Mouse (Mus musculus) ES-E14 (cell line): ENCODE results near the gene Car7. TPM values are rescaled to one million over a fixed set of nuclear protein-coding genes. Genes with fewer than 3 reads are reported as not detected.

ENCODE experiments used
- DNase-seq: peaks from one replicate; pipeline ENCODE4 v3.0.0-alpha.2; 2013; ENCODE audit warnings: low read depth, low spot score
- H3K27ac ChIP-seq: 2 replicates; pipeline ENCODE4 v1.5.1; 2012; ENCODE audit warnings: low read depth, mild to moderate bottlenecking, low read length, moderate library complexity, mixed read lengths; ENCODE audit not compliant: poor library complexity, insufficient read depth, severe bottlenecking
- H3K36me3 ChIP-seq: 2 replicates; pipeline ENCODE4 v1.6.1; 2012; ENCODE audit warnings: mild to moderate bottlenecking, low read length, moderate library complexity, mixed read lengths; ENCODE audit not compliant: control insufficient read depth, poor library complexity, insufficient read depth, severe bottlenecking
- H3K4me1 ChIP-seq, 2 experiments: fragments of 150-350 bp in 1 of 2; sonication (generic) in 1 of 2; 2 replicates each; pipeline ENCODE4 v1.6.1; 2012; ENCODE audit warnings: low read length in 2 of 2, mild to moderate bottlenecking in 1 of 2, mixed read lengths in 1 of 2; ENCODE audit not compliant: control insufficient read depth in 2 of 2, insufficient read depth in 2 of 2, poor library complexity in 1 of 2
- H3K4me3 ChIP-seq, 2 experiments: fragments of 150-350 bp in 1 of 2; sonication (generic) in 1 of 2; 2 replicates each; pipeline ENCODE4 v1.5.1; 2012; ENCODE audit warnings: low read length in 2 of 2, low read depth in 1 of 2, mild to moderate bottlenecking in 1 of 2, mixed read lengths in 1 of 2; ENCODE audit not compliant: insufficient read depth in 1 of 2, poor library complexity in 1 of 2, severe bottlenecking in 1 of 2
- H3K9ac ChIP-seq: 2 replicates; pipeline ENCODE4 v1.6.1; 2012; ENCODE audit warnings: low read depth, mild to moderate bottlenecking, low read length, mixed read lengths; ENCODE audit not compliant: poor library complexity, insufficient read depth, severe bottlenecking
- H3K9me3 ChIP-seq: fragments of 150-350 bp; sonication (generic); 2 replicates; pipeline ENCODE4 v1.6.1; 2012; ENCODE audit warnings: low read depth, mild to moderate bottlenecking, low read length; ENCODE audit not compliant: control insufficient read depth, insufficient read depth
- CHD2 ChIP-seq: IDR thresholded peaks from 2 replicates; pipeline ENCODE4 v1.6.1; 2014; ENCODE audit warnings: mild to moderate bottlenecking, low read depth, low read length, inconsistent platforms
- HCFC1 ChIP-seq: IDR thresholded peaks from 2 replicates; pipeline ENCODE4 v1.6.1; 2012; ENCODE audit warnings: low read length, inconsistent platforms, borderline replicate concordance; ENCODE audit not compliant: insufficient read depth
- MAFK ChIP-seq: IDR thresholded peaks from 2 replicates; pipeline ENCODE4 v1.6.1; 2014; ENCODE audit warnings: mild to moderate bottlenecking, low read depth, low read length, inconsistent platforms; ENCODE audit not compliant: insufficient read depth
- ZC3H11A ChIP-seq: IDR thresholded peaks from 2 replicates; pipeline ENCODE4 v1.6.1; 2012; ENCODE audit warnings: low read depth, mild to moderate bottlenecking, inconsistent platforms, low read length, borderline replicate concordance
- ZNF384 ChIP-seq: IDR thresholded peaks from 2 replicates; pipeline ENCODE4 v1.6.1; 2012; ENCODE audit warnings: low read depth, low read length, inconsistent platforms
- in situ Hi-C, 2 experiments: fragments of 600-800 bp; cut with MboI; formaldehyde crosslinking; loops; one replicate each; pipeline ENCODE4 v1.15.1; 2025; ENCODE audit warnings: low sequenced_read_pairs in 2 of 2, inconsistent platforms in 1 of 2; ENCODE audit not compliant: unreplicated experiment in 2 of 2
- total RNA-seq: library from RNA; depleted of rRNA; stranded (reverse); fragments of 300-350 nt; gene quantifications from 2 replicates; pipeline ENCODE4 v1.2.3, GENCODE M21; 2012

The Car7 gene
- total RNA-seq, 1 experiment: 1.1 TPM

DNA sequence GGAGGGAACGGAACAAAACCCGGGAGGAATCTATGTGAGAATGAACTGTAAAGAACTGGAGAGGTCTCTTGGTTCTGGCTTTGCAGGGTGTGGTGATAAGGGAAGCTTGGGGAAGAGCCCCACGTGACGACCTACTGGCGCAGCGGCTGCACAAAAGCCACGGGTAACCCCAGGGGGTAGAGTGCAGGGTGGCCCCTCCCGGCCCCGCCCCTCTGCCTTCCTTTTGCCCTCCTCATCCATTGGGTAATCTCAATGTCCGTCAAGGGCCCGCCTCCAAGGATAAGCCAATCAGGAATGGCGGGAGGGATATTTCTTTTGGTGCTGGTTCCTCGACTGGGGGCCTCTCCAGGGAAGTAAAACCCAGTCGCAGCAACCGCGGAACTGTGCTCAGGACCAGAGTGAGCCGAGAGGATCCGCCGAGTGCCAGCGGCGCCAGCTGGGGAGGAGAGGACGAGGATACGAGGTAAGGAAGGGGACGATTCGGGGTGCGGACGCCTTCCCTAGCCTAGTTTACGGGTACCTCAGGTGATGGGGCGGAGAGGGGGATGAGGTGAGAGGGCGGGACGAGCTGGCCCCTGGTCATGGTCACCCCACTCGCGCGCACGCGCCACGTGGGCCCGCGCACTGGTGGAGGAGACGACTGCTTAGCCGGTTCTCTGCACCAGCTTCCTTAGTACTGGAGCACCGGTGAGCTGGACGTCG is 56.8 kb downstream of the Car7 start, which contains the start of gene Pdp2:
Gene Pdp2, plus strand, starts transcription at position 319 of the 702 bp plus-strand sequence.
- Histone ChIP-seq H3K36me3 (peaks cover 21% of the 10 kb centered on the region), H3K4me1 (peaks cover 6 to 8% of the 10 kb centered on the region in 2 experiments; a peak in 3 of 4 replicates), H3K9ac (peak within 1 kb of the TSS; percentile 81), H3K4me3 (peak within 1 kb of the TSS; percentile 87 to 95), H3K27ac (peak within 1 kb of the TSS; percentile 46; the same call in 1 of the 2 replicates), H3K9me3 (no peaks in the 10 kb centered on the region)
- in situ Hi-C loops: no loop called here
- TF ChIP-seq HCFC1 (no peak), CHD2 (peak; percentile 93)
- peak; percentile 97 for DNase-seq

DNA sequence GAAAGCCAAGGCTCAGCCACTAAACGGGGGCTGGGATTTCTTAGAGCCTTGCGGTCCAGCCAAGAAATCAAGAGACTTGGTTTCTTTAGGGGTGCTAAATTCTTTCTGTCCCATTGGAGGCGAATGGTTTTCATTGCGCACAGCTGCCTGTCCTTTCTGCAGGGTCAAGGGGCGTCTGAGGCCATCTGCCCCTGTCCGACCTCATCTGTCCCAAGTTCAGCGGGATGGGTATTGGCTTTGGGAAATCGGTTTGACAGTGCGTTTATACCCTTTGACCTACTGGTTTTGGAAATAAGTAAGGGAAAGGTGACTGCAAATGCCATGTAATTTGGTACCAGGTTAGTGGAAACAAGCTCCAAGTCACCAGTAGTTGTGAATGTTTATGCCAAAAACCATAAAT is 57.4 kb downstream of the Car7 start:
- Histone ChIP-seq H3K36me3 (peaks cover 24% of the 10 kb centered on the region), H3K9me3 (no peaks in the 10 kb centered on the region), H3K9ac (peak overlapping the region; percentile 81), H3K4me1 (peaks cover 8% of the 10 kb centered on the region in 2 experiments; a peak in 3 of 4 replicates), H3K4me3 (peak overlapping the region; percentile 87 to 95), H3K27ac (no peak overlapping the region)
- in situ Hi-C loops: no loop called here
- no peak for DNase-seq
- TF ChIP-seq CHD2: no peak
- no peak for TF ChIP-seq MAFK
- TF ChIP-seq HCFC1: no peak
- no peak for TF ChIP-seq ZC3H11A
- no peak for TF ChIP-seq ZNF384

DNA sequence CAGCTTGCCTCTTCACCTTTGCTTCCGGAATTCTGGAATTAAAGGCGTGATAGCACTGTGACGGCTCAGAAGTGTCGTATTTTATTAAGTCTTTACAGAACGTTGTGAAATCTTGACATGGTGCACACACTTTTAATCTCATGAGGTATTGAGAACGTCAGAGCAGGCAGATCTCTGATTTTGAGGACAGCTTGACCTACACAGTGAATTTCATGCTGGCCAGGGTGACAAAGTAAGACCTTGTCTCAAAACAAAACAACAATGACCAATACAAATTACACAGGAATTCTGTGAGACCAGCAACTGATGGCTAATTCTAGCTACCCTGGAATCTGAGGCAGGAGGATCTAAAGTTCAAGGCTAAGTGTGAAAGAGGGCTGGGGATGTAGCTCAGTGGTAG is 58.1 kb downstream of the Car7 start:
- Histone ChIP-seq H3K4me3 (no peak overlapping the region), H3K27ac (no peak overlapping the region), H3K9me3 (no peaks in the 10 kb centered on the region), H3K9ac (no peak overlapping the region), H3K36me3 (peaks cover 24% of the 10 kb centered on the region), H3K4me1 (peaks cover 8% of the 10 kb centered on the region in 2 experiments; a peak in 3 of 4 replicates)
- DNase-seq: no peak
- in situ Hi-C loops: no loop called here
- TF ChIP-seq ZC3H11A (no peak), ZNF384 (no peak), MAFK (no peak), HCFC1 (no peak), CHD2 (no peak)

DNA sequence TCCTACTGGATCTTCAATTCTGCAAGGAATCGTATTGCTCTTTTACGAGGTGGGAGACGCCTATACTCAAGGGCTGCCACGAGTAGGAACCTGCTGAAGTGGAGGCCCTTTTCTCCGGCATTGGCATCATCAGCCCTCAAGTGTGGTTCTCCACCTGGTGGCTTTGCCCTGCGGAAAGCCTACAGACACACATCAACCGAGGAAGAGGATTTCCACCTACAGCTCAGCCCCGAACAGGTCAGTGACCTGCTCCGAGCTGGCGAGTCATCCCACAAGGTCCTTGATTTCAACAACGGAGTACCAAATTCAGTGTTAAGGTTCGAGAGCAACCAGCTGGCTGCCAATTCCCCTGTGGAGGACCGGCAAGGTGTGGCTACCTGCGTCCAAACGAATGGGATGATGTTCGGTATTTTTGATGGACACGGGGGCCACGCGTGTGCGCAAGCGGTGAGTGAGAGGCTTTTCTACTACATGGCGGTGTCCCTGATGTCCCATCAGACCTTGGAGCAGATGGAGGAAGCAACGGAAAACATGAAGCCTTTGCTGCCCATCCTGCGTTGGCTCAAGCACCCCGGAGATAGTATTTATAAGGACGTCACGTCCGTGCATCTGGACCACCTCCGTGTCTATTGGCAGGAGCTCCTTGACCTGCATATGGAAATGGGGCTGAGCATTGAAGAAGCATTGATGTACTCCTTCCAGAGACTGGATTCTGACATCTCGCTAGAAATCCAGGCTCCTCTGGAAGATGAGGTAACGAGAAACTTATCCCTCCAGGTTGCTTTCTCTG is 59.2 kb downstream of the Car7 start:
- Histone ChIP-seq H3K4me1 (peaks cover 8% of the 10 kb centered on the region in 2 experiments; a peak in 3 of 4 replicates), H3K9me3 (no peaks in the 10 kb centered on the region), H3K9ac (no peak overlapping the region), H3K36me3 (peaks cover 24% of the 10 kb centered on the region), H3K27ac (no peak overlapping the region), H3K4me3 (no peak overlapping the region)
- TF ChIP-seq HCFC1 (no peak), ZNF384 (no peak)
- no peak for DNase-seq
- in situ Hi-C loops: no loop called here
